Comparison of ENCODE assay signal across 20 mouse cellular contexts in the genomic region with DNA sequence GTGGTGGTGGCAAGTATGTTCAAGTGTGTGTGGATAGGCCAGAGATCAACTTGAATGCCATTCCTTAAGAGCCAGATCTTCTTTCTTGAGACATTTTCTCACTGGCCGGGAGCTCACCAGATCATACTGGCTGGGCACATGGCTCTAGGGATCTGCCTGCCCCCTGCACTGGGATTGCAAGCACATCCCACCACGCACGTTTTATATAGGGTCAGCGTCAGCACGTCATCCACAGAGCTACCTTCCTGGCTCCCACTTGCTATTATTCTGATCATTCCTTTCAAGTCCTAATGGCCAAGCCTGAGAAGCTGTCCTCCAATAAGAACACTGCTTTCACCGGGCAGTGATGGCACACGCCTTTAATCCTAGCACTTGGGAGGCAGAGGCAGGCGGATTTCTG.
"Had no signal": no experiment of that assay in that cellular context is flagged by ENCODE, and none has a peak within 500 bp of the region (broad histone marks: within the 10 kb centered on the region; RNA-seq: fewer than 3 reads in every experiment).

No protein-coding gene starts in this region.

- DNase-seq: liver, postnatal 0 days; lung, adult 2 months; lung, postnatal 4 days; midbrain, embryonic 14.5 days; retina, postnatal 1 day; right cerebral cortex, adult 18-20 months; right cerebral cortex, postnatal 25 days; right cerebral cortex, postnatal 4 days; spleen, adult 18-20 months; thymus, adult 18-20 months; thymus, postnatal 14 days; thymus, postnatal 36 days had no signal

- H3K4me1 ChIP-seq: lung, embryonic 15.5 days; midbrain, embryonic 10.5 days; midbrain, embryonic 12.5 days; neural tube, embryonic 13.5 days; neural tube, embryonic 15.5 days had no signal

- H3K9ac ChIP-seq: liver, postnatal 0 days; lung, embryonic 15.5 days; midbrain, embryonic 12.5 days; neural tube, embryonic 13.5 days; neural tube, embryonic 15.5 days had no signal

- H3K27me3 ChIP-seq: lung, embryonic 15.5 days; midbrain, embryonic 12.5 days; neural tube, embryonic 13.5 days; neural tube, embryonic 15.5 days had no signal

- H3K27ac ChIP-seq: lung, embryonic 15.5 days; midbrain, embryonic 10.5 days; midbrain, embryonic 12.5 days; neural tube, embryonic 13.5 days; neural tube, embryonic 15.5 days had no signal

- H3K4me3 ChIP-seq: lung, embryonic 15.5 days; midbrain, embryonic 10.5 days; midbrain, embryonic 12.5 days; myocyte; neural tube, embryonic 13.5 days; neural tube, embryonic 15.5 days had no signal

- H3K9me3 ChIP-seq: lung, embryonic 15.5 days; midbrain, embryonic 12.5 days; neural tube, embryonic 13.5 days; neural tube, embryonic 15.5 days had no signal

- H3K36me3 ChIP-seq: lung, embryonic 15.5 days; midbrain, embryonic 10.5 days; midbrain, embryonic 12.5 days; neural tube, embryonic 13.5 days; neural tube, embryonic 15.5 days had no signal

- H3K4me2 ChIP-seq: lung, embryonic 15.5 days; midbrain, embryonic 12.5 days; neural tube, embryonic 13.5 days; neural tube, embryonic 15.5 days had no signal

- ATAC-seq: lung, postnatal 0 days; midbrain, embryonic 16.5 days had no signal
